8 mouse cellular contexts compared by ENCODE assay signal in genomic region chr1:165709629-165710256, GRCm38 (mm10). TPM values are rescaled to one million over a fixed set of nuclear protein-coding genes. Genes with fewer than 3 reads are reported as not detected.
A peak's percentile ranks its signal among the peaks of the same experiment; 100 is the strongest.
DNase-seq lines count a peak whose midpoint lies in the region; ATAC-seq and TF ChIP-seq lines count a peak whose summit lies in the region.

Rcsd1 (minus strand) TSS chr1:165709757.

- H3K36me3 ChIP-seq in lung, postnatal 0 days (ENCODE audit: insufficient read depth, low read length) = no peaks in the 10 kb centered on the region
- H3K36me3 ChIP-seq in embryonic facial prominence, embryonic 12.5 days = no peaks in the 10 kb centered on the region
- H3K36me3 ChIP-seq in macrophage (ENCODE audit: inconsistent target) = no peaks in the 10 kb centered on the region

- no peak within 1 kb of the TSS for H3K4me3 ChIP-seq in lung, postnatal 0 days (ENCODE audit: low read depth, low read length)
- no peak within 1 kb of the TSS for H3K4me3 ChIP-seq in embryonic facial prominence, embryonic 12.5 days
- H3K4me3 ChIP-seq in macrophage (ENCODE audit: inconsistent target) = 0 out of 2 replicates have a peak within 1 kb of the TSS, but pooled peaks have one; percentile 71
- no peak within 1 kb of the TSS for H3K4me3 ChIP-seq in cerebellum, adult 2 months (replicated peaks; ENCODE audit: insufficient read depth, low read depth, low read length)

- TF ChIP-seq CTCF in lung, postnatal 0 days (IDR thresholded peaks at IDR 0.05) = no peak
- TF ChIP-seq CTCF in cerebellum, adult 2 months (IDR thresholded peaks at IDR 0.05; ENCODE audit: borderline replicate concordance, insufficient read depth, low read depth, low read length) = no peak

- peaks cover 34% of the 10 kb centered on the region for H3K79me2 ChIP-seq in macrophage (ENCODE audit: inconsistent target)

- H3K9ac ChIP-seq in lung, postnatal 0 days (replicated peaks; ENCODE audit: low read depth) = no peak within 1 kb of the TSS
- H3K9ac ChIP-seq in embryonic facial prominence, embryonic 12.5 days = no peak within 1 kb of the TSS

- no peaks in the 10 kb centered on the region for H3K4me1 ChIP-seq in lung, postnatal 0 days (ENCODE audit: insufficient read depth, low read depth, low read length)
- H3K4me1 ChIP-seq in embryonic facial prominence, embryonic 12.5 days = peaks cover 5% of the 10 kb centered on the region
- no peaks in the 10 kb centered on the region for H3K4me1 ChIP-seq in cerebellum, adult 2 months (ENCODE audit: control insufficient read depth, insufficient read depth, low read length)

- TF ChIP-seq EP300 in lung, postnatal 0 days (IDR thresholded peaks at IDR 0.05) = no peak

- H3K4me2 ChIP-seq in lung, postnatal 0 days (replicated peaks; ENCODE audit: low read depth, low read length) = peak within 1 kb of the TSS; percentile 91
- H3K4me2 ChIP-seq in embryonic facial prominence, embryonic 12.5 days (replicated peaks) = peak within 1 kb of the TSS; percentile 89; the same call in 1 of the 2 replicates

- no peaks in the 10 kb centered on the region for H3K27me3 ChIP-seq in lung, postnatal 0 days (replicated peaks; ENCODE audit: insufficient read depth, low read length)
- peaks cover 8% of the 10 kb centered on the region for H3K27me3 ChIP-seq in embryonic facial prominence, embryonic 12.5 days
- H3K27me3 ChIP-seq in cerebellum, adult 2 months (ENCODE audit: control insufficient read depth, insufficient read depth, low read length) = no peaks in the 10 kb centered on the region

- DNase-seq in lung, postnatal 0 days (ENCODE audit: low spot score) = no peak
- no peak for DNase-seq in lung, adult 18-20 months
- no peak for DNase-seq in heart, postnatal 4 days
- peak; percentile 90 for DNase-seq in thymus, postnatal 14 days
- no peak for DNase-seq in embryo, embryonic 10 days (ENCODE audit: low spot score)
- no peak for DNase-seq in cerebellum, adult 2 months

- H3K27ac ChIP-seq in lung, postnatal 0 days (ENCODE audit: low read length) = peak within 1 kb of the TSS; percentile 86; the same call in 1 of the 2 replicates
- H3K27ac ChIP-seq in embryonic facial prominence, embryonic 12.5 days = no peak within 1 kb of the TSS
- H3K27ac ChIP-seq in macrophage = no peak within 1 kb of the TSS
- no peak within 1 kb of the TSS for H3K27ac ChIP-seq in cerebellum, adult 2 months (ENCODE audit: insufficient read depth, low read length)

- WGBS in lung, postnatal 0 days = 64% methylated on average over 5 of the region's 5 CpGs
- 62% methylated on average over 5 of the region's 5 CpGs for WGBS in embryonic facial prominence, embryonic 12.5 days
- WGBS in macrophage (ENCODE audit: missing documents) = 46% methylated on average over 5 of the region's 5 CpGs
- WGBS in cerebellum, adult 2 months = 71% methylated on average over 5 of the region's 5 CpGs

- TF ChIP-seq POLR2A in cerebellum, adult 2 months (IDR thresholded peaks at IDR 0.05; ENCODE audit: borderline replicate concordance, insufficient read depth, low read length) = no peak

- ATAC-seq in lung, postnatal 0 days = no peak
- no peak for ATAC-seq in embryonic facial prominence, embryonic 12.5 days (ENCODE audit: insufficient number of reproducible peaks, insufficient read depth, low FRiP score, low TSS enrichment)

- H3K9me3 ChIP-seq in lung, postnatal 0 days (ENCODE audit: low read length) = no peaks in the 10 kb centered on the region
- H3K9me3 ChIP-seq in embryonic facial prominence, embryonic 12.5 days = no peaks in the 10 kb centered on the region

RNA-seq across cellular contexts. Expression of gene Rcsd1, which starts in this region (rescaled TPM):
- 49.6 and 54.4 TPM in 2 replicates for polyA plus RNA-seq in lung, postnatal 0 days (2015; fragmentation: Nextera tagmentation; extraction: Ambion mirVana)
- polyA plus RNA-seq in embryonic facial prominence, embryonic 12.5 days (2016; fragmentation: Nextera tagmentation; extraction: Ambion mirVana) = 17.7 and 19.6 TPM in 2 replicates
- 100 to 1,000 TPM; 107 to 115 TPM for total RNA-seq in heart, postnatal 4 days (2021)
- 100 to 1,000 TPM in 13 of 26 experiments, 10 to 100 TPM in 13; 33.2 to 495 (median 91.1) TPM for total RNA-seq in macrophage (2018; cell fraction: chromatin; rRNA removed)
- total RNA-seq in macrophage (2018; cell fraction: cytosol; rRNA removed) = 100 to 1,000 TPM in 2 of 26 experiments, 10 to 100 TPM in 24; 28.4 to 135 (median 32.6) TPM
- 100 to 1,000 TPM in 13 of 26 experiments, 10 to 100 TPM in 13; 41.9 to 410 (median 106) TPM for total RNA-seq in macrophage (2018; cell fraction: nucleus; rRNA removed)
- polyA plus RNA-seq in macrophage (2018) = 32.5 to 46.6 TPM (median 34.4 TPM) in 3 replicates
- 3.8 and 4.6 TPM in 2 replicates for polyA plus RNA-seq in cerebellum, adult 2 months (2012; rRNA removed)
